In genomic region chr16:92991405-92991804, GRCm38 (mm10) we compare ENCODE assay signal across 13 mouse cellular contexts.
DNase-seq lines count a peak whose midpoint lies in the region; ATAC-seq and TF ChIP-seq lines count a peak whose summit lies in the region.
"Had no signal": no experiment of that assay in that cellular context is flagged by ENCODE, and none has a peak within 500 bp of the region (broad histone marks: within the 10 kb centered on the region; RNA-seq: fewer than 3 reads in every experiment).

No protein-coding gene starts in this region.

- H3K36me3 ChIP-seq in stomach, postnatal 0 days (ENCODE audit: control insufficient read depth, insufficient read depth, low read length) = no peaks in the 10 kb centered on the region
- H3K36me3 ChIP-seq: heart, embryonic 12.5 days; limb, embryonic 15.5 days had no signal

- no peaks in the 10 kb centered on the region for H3K27me3 ChIP-seq in stomach, postnatal 0 days (ENCODE audit: control insufficient read depth, insufficient read depth, low read length)
- H3K27me3 ChIP-seq: limb, embryonic 15.5 days had no signal

- no peak overlapping the region; the same call in 1 of the 2 replicates for H3K27ac ChIP-seq in layer of hippocampus, adult 2 months
- no peak overlapping the region for H3K27ac ChIP-seq in stomach, postnatal 0 days (replicated peaks)
- H3K27ac ChIP-seq: limb, embryonic 15.5 days had no signal

- H3K4me3 ChIP-seq in layer of hippocampus, adult 2 months = no peak overlapping the region
- no peak overlapping the region for H3K4me3 ChIP-seq in stomach, postnatal 0 days (ENCODE audit: low read depth, low read length)
- H3K4me3 ChIP-seq: heart, embryonic 12.5 days; limb, embryonic 15.5 days; myocyte had no signal

- H3K9me3 ChIP-seq in stomach, postnatal 0 days (ENCODE audit: control insufficient read depth, low read length) = no peaks in the 10 kb centered on the region
- H3K9me3 ChIP-seq: heart, embryonic 12.5 days; limb, embryonic 15.5 days had no signal

- TF ChIP-seq EP300 in stomach, postnatal 0 days (optimal IDR thresholded peaks at IDR 0.05) = no peak

- no peak overlapping the region for H3K4me2 ChIP-seq in stomach, postnatal 0 days (replicated peaks; ENCODE audit: low read depth)
- H3K4me2 ChIP-seq: heart, embryonic 12.5 days; limb, embryonic 15.5 days had no signal

- DNase-seq in heart, adult 11 months = peak; percentile 72
- DNase-seq in heart, adult 9 months (ENCODE audit: low spot score in 2 of 2) = no peak
- peak; percentile 17 to 29 for DNase-seq in layer of hippocampus, adult 2 months (ENCODE audit: low spot score in 2 of 2)
- no peak for DNase-seq in layer of hippocampus, adult 9-10 months (ENCODE audit: low spot score)
- peak; percentile 80 for DNase-seq in brain, embryonic 14.5 days (ENCODE audit: low read depth)
- peak; percentile 46 to 53 for DNase-seq in cerebellum, postnatal 25 days
- DNase-seq in stomach, postnatal 0 days (ENCODE audit: low spot score) = no peak
- DNase-seq: adrenal gland, postnatal 25 days; gastrocnemius, postnatal 25 days; lung, adult 18-20 months had no signal

- no peak overlapping the region for H3K9ac ChIP-seq in stomach, postnatal 0 days (ENCODE audit: low read length)
- H3K9ac ChIP-seq: heart, embryonic 12.5 days; limb, embryonic 15.5 days had no signal

- H3K4me1 ChIP-seq in stomach, postnatal 0 days (replicated peaks; ENCODE audit: control insufficient read depth, insufficient read depth) = 0 out of 2 replicates have a peak, but pooled peaks cover 3% of the 10 kb centered on the region
- H3K4me1 ChIP-seq: heart, embryonic 12.5 days; limb, embryonic 15.5 days had no signal

- TF ChIP-seq POLR2A in brain, embryonic 14.5 days (IDR thresholded peaks at IDR 0.05; ENCODE audit: borderline replicate concordance, extremely low read depth, insufficient read depth, insufficient read length, poor library complexity, severe bottlenecking) = no peak

- no peak for TF ChIP-seq CTCF in layer of hippocampus, adult 2 months (conservative IDR thresholded peaks at IDR 0.05)
- TF ChIP-seq CTCF in brain, embryonic 14.5 days (IDR thresholded peaks at IDR 0.05; ENCODE audit: borderline replicate concordance, extremely low read depth, insufficient read depth, insufficient read length) = no peak
- no peak for TF ChIP-seq CTCF in stomach, postnatal 0 days (IDR thresholded peaks at IDR 0.05; ENCODE audit: low read depth)

- 82% methylated on average over 7 of the region's 7 CpGs for WGBS in stomach, postnatal 0 days

- no peak for ATAC-seq in stomach, postnatal 0 days (ENCODE audit: low FRiP score, low TSS enrichment)

Comparison
In these comparisons a context has a peak if more than half of its experiments do, and no peak if none do; other contexts are left out.
1. DNase-seq: peak in heart, adult 11 months (single experiment), layer of hippocampus, adult 2 months (2 of 2), brain, embryonic 14.5 days (single experiment) and cerebellum, postnatal 25 days (2 of 2); none in heart, adult 9 months (0 of 2), layer of hippocampus, adult 9-10 months (single experiment) and stomach, postnatal 0 days (single experiment).